Mouse (Mus musculus): ENCODE results near the gene Coq9.

Gene Coq9

GRCm38 (mm10) chr8:94837662-94838574 is at the start of gene Coq9, which contains the start of gene Ciapin1:
Gene Coq9 (plus strand): TSS chr8:94838321.
Gene Ciapin1 (minus strand): TSS chr8:94838358.
- peak; percentile 97 for DNase-seq (ENCODE audit: low spot score)

GRCm38 (mm10) chr8:94789256-94789955 is 48.7 kb upstream of the Coq9 start:
- DNase-seq (ENCODE audit: low spot score): no peak

DNA sequence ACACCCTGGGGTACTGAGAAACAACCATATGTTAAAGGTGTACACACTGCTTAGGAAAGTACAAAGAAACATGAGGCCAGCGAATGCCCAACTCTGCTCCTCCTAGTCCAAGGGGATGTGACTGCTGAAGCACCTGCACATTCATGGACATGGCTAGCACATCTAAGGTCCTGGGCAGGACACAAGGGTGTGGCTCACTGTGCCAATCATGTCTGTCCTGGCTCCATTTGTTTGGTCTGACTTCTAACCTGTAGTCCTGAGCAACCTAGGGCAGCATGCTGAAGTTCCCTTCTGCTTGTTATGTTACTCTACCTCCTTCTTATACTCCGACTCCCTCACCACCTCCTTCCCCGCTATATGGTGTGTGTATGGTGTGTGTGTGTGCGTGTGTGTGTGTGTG is 43.8 kb upstream of the Coq9 start:
- DNase-seq (ENCODE audit: low spot score): no peak

DNA sequence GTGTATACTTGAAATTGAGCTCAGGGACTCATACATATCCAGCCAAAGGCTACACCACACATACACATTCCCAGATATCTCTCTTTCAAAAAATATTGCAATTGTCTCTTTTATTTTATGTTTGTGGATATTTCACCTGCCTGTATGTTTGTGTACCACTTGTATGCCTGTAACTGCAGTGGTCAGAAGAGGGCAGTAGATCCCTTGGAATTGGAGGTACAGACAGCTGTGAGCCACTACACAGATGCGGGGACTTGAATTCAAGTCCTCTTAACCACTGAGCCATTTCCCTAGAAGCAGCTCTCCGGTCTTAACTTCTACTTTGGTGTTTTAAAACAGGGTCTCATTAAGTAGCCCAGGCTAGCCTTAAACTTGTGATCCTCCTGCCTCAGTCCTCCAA is 43.3 kb upstream of the Coq9 start:
- DNase-seq (ENCODE audit: low spot score): no peak

- DNase-seq (ENCODE audit: low spot score): peak; percentile 66
Measured at GRCm38 (mm10) chr8:94800278-94800968, 37.7 kb upstream of the Coq9 start.

GRCm38 (mm10) chr8:94801293-94802095 is 36.6 kb upstream of the Coq9 start:
- peak; percentile 50 for DNase-seq (ENCODE audit: low spot score)

- DNase-seq (ENCODE audit: low spot score): no peak
Measured at GRCm38 (mm10) chr8:94802375-94802774, 35.7 kb upstream of the Coq9 start.

- DNase-seq (ENCODE audit: low spot score): no peak
Measured at GRCm38 (mm10) chr8:94803551-94803950, 34.6 kb upstream of the Coq9 start.

DNA sequence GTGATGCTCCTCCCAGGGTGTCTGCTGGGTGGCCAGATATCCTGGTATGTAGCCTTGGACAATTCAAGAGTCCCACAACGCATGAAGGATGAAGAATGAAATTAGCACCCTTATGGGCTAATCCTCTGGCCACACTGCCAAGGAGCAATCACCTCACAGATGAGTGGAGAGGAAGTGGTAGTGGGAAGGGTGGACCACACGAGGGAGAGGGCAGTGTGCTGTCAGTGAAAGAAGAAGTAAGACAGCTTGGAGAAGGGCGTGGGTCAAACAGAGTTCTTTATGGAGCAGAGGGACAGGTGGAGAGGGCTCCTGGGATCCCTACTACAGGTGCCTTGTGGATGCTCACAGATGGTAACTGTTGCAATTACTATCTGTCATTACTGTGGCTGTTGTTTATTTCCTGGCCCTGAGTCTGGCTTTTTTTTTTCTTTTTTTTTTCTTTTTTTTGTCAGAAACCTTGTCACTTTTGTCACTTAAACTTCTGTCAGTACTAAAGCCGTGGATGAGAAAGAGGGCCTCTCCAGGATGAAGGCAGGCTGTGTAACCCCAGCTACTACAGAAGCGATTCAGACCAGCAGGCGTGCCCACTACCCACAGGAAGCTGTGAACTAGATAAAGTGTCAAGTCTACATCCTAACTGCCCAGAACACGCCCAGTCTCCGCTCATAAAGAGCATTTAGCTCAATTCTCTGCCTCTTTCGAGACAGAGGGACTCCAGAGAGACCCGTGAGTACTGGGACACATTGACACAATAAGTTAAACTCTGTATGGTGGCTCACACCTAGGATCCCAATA is 33.4 kb upstream of the Coq9 start:
- DNase-seq (ENCODE audit: low spot score): no peak

- no peak for DNase-seq (ENCODE audit: low spot score)
Measured at GRCm38 (mm10) chr8:94805811-94806210, 32.3 kb upstream of the Coq9 start.

- no peak for DNase-seq (ENCODE audit: low spot score)
Measured at GRCm38 (mm10) chr8:94807506-94807905, 30.6 kb upstream of the Coq9 start.

DNA sequence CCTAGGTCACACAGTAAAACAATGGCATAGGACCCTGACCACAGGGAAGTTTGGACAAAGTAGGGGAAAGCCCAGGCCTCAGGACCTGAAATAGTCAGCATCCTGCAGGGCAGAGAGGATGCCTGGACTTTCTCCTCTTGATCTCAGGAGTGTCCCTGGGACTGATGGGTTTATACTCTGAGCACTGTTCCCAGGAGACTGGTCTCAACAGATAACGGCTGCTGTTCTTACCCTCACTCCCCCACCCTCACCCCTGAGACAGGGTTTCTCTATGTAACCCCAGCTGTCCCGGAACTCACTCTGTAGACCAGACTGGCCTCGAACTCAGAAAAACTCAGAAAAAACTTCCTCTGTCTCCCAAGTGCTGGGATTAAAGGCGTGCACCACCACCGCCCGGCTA is 29.7 kb upstream of the Coq9 start:
- DNase-seq (ENCODE audit: low spot score): no peak

DNA sequence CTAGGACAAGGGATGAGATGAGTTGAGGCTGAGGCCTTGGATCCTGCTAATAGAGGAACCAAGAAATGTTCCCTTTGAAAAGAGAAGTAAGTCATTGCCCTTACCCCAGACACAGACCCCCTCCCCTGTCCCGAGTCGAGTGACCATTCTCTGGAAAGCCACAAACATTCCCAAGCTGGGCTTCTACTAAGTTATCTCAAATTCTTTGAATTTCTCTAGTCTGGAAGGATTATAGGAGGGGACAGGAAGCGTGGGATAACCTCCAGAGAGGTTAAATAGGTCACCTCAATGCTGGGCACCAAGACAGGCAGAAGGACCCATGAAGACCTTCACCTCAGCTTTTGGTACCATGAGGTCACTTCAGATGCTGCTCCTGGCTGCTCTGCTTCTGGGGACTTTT is 28.0 kb upstream of the Coq9 start, which contains the start of gene Ccl17:
Ccl17 (plus strand) TSS at position 301 of the 400 bp plus-strand sequence.
- DNase-seq (ENCODE audit: low spot score): no peak

DNA sequence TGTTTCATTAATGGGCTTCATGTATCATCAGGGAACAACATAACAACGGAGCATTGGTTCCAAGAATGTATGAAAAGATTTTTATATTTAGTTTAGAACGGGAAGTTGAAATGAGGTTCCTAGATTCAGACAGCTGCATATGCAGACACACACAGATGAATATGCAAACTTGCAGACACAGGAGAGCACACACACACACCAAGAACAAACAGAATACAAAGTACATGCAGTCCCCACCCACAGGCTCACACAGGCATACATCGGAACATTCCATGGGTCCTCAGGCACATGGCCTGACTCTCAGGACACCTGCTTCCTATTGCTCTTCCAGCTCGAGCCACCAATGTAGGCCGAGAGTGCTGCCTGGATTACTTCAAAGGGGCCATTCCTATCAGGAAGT is 27.3 kb upstream of the Coq9 start:
- DNase-seq (ENCODE audit: low spot score): no peak

DNA sequence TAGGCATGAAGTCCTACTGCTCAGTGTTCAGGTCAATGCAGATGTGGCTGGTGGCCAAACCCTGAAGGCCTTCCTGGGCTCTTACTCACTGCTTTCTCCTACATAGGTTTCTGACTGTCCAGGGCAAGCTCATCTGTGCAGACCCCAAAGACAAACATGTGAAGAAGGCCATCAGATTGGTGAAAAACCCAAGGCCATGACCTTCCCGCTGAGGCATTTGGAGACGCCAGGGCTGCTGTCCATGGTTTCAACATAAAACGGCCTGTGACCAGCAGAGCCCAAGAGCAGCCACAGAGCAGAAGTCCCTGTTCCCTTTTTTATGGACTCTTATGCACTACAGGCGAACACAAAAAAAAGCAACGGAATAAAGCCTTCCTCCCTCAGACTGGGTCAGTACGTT is 26.5 kb upstream of the Coq9 start:
- no peak for DNase-seq (ENCODE audit: low spot score)

- DNase-seq (ENCODE audit: low spot score): peak; percentile 96
Measured at GRCm38 (mm10) chr8:94812645-94813098, 25.4 kb upstream of the Coq9 start.

- DNase-seq (ENCODE audit: low spot score): peak; percentile 58
Measured at GRCm38 (mm10) chr8:94814556-94814955, 23.6 kb upstream of the Coq9 start.

DNA sequence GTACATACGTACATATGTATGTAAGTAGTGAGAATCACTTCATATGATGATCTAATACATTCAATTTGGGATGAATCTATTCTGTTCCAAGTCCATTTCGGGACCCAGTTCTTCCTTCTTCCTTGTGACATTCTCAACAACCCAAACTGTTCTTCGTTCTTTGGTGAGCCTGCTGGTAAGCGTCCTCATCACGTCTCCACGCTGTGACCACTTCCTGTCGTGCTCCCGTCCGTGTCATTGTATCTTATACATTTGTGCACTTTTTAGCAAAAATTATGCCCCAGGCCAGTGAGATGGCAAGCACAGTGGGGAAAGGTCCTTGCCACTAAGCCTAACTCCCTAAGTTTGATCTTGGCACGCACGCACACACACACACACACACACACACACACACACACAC is 20.2 kb upstream of the Coq9 start:
- DNase-seq (ENCODE audit: low spot score): no peak

- no peak for DNase-seq (ENCODE audit: low spot score)
Measured at GRCm38 (mm10) chr8:94819671-94820179, 18.4 kb upstream of the Coq9 start.

DNA sequence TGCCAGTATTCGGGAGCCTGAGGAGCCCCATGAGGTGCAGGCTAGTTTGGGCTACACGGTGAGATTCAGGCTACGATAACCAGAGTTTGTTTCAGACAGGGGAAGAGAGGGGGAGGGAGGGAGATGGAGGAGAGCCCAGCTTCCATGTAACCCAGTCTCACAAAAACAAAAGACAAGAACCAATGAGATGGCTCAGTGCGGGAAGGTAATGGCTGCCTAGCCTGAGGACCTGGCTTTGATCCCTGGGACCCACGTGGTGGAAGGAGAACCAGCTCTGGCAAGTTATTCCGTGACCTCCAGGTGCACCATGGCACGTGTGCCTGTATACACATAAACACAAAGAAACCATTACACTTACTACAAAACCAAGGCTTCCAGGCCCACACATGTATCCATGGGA is 17.6 kb upstream of the Coq9 start:
- DNase-seq (ENCODE audit: low spot score): no peak

DNA sequence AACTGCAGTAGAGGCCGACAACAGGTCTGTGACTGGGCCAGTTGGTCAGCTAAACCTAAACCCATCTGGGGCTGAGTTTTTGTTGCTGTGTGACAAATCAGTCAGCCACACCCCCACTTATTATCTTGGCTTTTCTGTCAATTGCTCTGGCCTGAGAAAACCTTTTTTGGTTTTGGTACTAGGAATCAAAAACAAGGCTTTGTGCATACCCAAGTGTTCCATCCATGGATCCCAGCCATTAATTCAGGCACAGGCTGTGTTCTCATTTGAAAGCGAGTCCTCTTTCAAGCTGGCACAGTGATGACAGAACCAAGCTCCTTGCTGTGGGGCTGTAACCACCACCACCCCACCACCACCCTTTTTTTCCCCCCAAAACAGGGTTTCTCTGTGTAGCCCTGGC is 16.7 kb upstream of the Coq9 start:
- no peak for DNase-seq (ENCODE audit: low spot score)

All from embryo, embryonic 10.5 days (tissue).